Mouse (Mus musculus) embryonic facial prominence, embryonic 13.5 days (tissue): Measurements from ENCODE around the gene Rpl3. TPM values are rescaled to one million over a fixed set of nuclear protein-coding genes. Genes with fewer than 3 reads are reported as not detected.

Experiments
- ATAC-seq: fragments of 200-750 bp; cut with Nextera tagmentation; 2 replicates; pipeline ENCODE4 v1.8.0; 2017; ENCODE audit warnings: low read depth; ENCODE audit not compliant: insufficient number of reproducible peaks, insufficient read depth, low FRiP score, low TSS enrichment
- H3K27ac ChIP-seq: fragments of 300-500 bp; sonication (generic); 2 replicates; pipeline ENCODE4 v1.5.1; 2015; ENCODE audit warnings: moderate library complexity, mild to moderate bottlenecking, inconsistent platforms
- H3K27me3 ChIP-seq: fragments of 300-500 bp; sonication (generic); 2 replicates; pipeline ENCODE4 v1.6.1; 2015; ENCODE audit warnings: mild to moderate bottlenecking, inconsistent platforms
- H3K36me3 ChIP-seq: fragments of 300-500 bp; sonication (generic); 2 replicates; pipeline ENCODE4 v1.6.1; 2015; ENCODE audit warnings: mild to moderate bottlenecking, inconsistent platforms
- H3K4me1 ChIP-seq: fragments of 300-500 bp; sonication (generic); 2 replicates; pipeline ENCODE4 v1.6.1; 2015; ENCODE audit warnings: inconsistent platforms
- H3K4me2 ChIP-seq: fragments of 300-500 bp; sonication (generic); 2 replicates; pipeline ENCODE4 v1.6.1; 2015; ENCODE audit warnings: moderate library complexity, mild to moderate bottlenecking, inconsistent platforms
- H3K4me3 ChIP-seq: fragments of 300-500 bp; sonication (generic); 2 replicates; pipeline ENCODE4 v1.5.1; 2015; ENCODE audit warnings: mild to moderate bottlenecking, inconsistent platforms
- H3K9ac ChIP-seq: fragments of 300-500 bp; sonication (generic); 2 replicates; pipeline ENCODE4 v1.6.1; 2015; ENCODE audit warnings: mild to moderate bottlenecking, inconsistent platforms
- H3K9me3 ChIP-seq: fragments of 300-500 bp; sonication (generic); 2 replicates; pipeline ENCODE4 v1.6.1; 2016; ENCODE audit warnings: inconsistent platforms
- WGBS: fragments of 180-500 bp; shearing (Covaris S2); methylation state at CpG from one replicate; pipeline ENCODE4 v1.1.7; 2015; ENCODE audit warnings: mixed read lengths; 5-methylcytosine and 5-hydroxymethylcytosine counted together
- polyA plus RNA-seq: library from polyadenylated mRNA; unstranded; fragments of >200 nt; fragmentation: Nextera tagmentation; extraction: Ambion mirVana; gene quantifications from 2 replicates; pipeline ENCODE4 v1.2.1, GENCODE M21; 2015

Gene Rpl3
- polyA plus RNA-seq, 1 experiment from 2014 or later = 1,210 TPM

- H3K9me3 ChIP-seq = peaks cover 4% of the 10 kb centered on the region
- WGBS = 100% methylated on average over 2 of the region's 2 CpGs
- H3K4me3 ChIP-seq = no peak overlapping the region
- no peak for ATAC-seq
- no peak overlapping the region for H3K9ac ChIP-seq
- H3K27ac ChIP-seq = no peak overlapping the region
- H3K4me1 ChIP-seq = 0 out of 2 replicates have a peak, but pooled peaks cover 3% of the 10 kb centered on the region
- no peak overlapping the region for H3K4me2 ChIP-seq
- H3K36me3 ChIP-seq = no peaks in the 10 kb centered on the region
- no peaks in the 10 kb centered on the region for H3K27me3 ChIP-seq
Observed at GRCm38 (mm10) chr15:80045749-80046148, 45.9 kb downstream of the Rpl3 start.

DNA sequence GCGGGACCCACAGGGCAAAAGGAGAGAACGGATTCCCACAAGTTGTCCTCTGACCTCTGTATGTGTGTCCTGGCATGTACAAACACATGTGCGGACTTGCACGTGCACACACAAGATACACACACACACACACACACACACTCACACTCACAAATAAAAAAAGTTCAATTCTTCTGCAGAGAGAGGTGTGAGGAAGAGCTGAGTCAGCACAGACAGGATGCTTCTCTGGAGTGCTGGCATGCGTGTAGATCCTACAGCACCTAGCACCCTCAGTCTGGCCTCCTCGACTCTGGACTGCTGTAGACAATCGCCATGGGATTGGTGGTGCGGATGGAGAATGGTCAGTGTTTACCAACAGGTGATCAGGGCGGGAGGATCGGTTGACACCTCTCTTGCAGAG is 47.4 kb downstream of the Rpl3 start:
- H3K4me3 ChIP-seq = no peak overlapping the region
- H3K27me3 ChIP-seq = no peaks in the 10 kb centered on the region
- H3K27ac ChIP-seq = no peak overlapping the region
- H3K4me1 ChIP-seq = no peaks in the 10 kb centered on the region
- H3K9ac ChIP-seq = no peak overlapping the region
- no peak for ATAC-seq
- H3K36me3 ChIP-seq = no peaks in the 10 kb centered on the region
- H3K4me2 ChIP-seq = no peak overlapping the region
- 85% methylated on average over 10 of the region's 10 CpGs for WGBS
- peaks cover 4% of the 10 kb centered on the region for H3K9me3 ChIP-seq

- no peaks in the 10 kb centered on the region for H3K27me3 ChIP-seq
- no peaks in the 10 kb centered on the region for H3K36me3 ChIP-seq
- H3K9ac ChIP-seq = no peak overlapping the region
- peaks cover 4% of the 10 kb centered on the region for H3K9me3 ChIP-seq
- H3K27ac ChIP-seq = no peak overlapping the region
- WGBS = 66% methylated on average over 4 of the region's 4 CpGs
- no peak for ATAC-seq
- no peak overlapping the region for H3K4me2 ChIP-seq
- H3K4me1 ChIP-seq = no peaks in the 10 kb centered on the region
- no peak overlapping the region for H3K4me3 ChIP-seq
Observed at GRCm38 (mm10) chr15:80042152-80042551, 49.5 kb downstream of the Rpl3 start.

- no peak for ATAC-seq
- H3K36me3 ChIP-seq = no peaks in the 10 kb centered on the region
- H3K9ac ChIP-seq = no peak overlapping the region
- no peaks in the 10 kb centered on the region for H3K4me1 ChIP-seq
- H3K27me3 ChIP-seq = no peaks in the 10 kb centered on the region
- H3K9me3 ChIP-seq = no peaks in the 10 kb centered on the region
- WGBS = 93% methylated on average over 2 of the region's 2 CpGs
- no peak overlapping the region for H3K4me3 ChIP-seq
- H3K27ac ChIP-seq = no peak overlapping the region
- H3K4me2 ChIP-seq = no peak overlapping the region
Observed at GRCm38 (mm10) chr15:80038110-80038391, 53.6 kb downstream of the Rpl3 start.

GRCm38 (mm10) chr15:80037255-80038109 is 54.2 kb downstream of the Rpl3 start:
- Histone ChIP-seq H3K4me1 (no peaks in the 10 kb centered on the region), H3K36me3 (no peaks in the 10 kb centered on the region), H3K27ac (no peak overlapping the region), H3K9ac (no peak overlapping the region), H3K4me3 (no peak overlapping the region), H3K27me3 (no peaks in the 10 kb centered on the region), H3K4me2 (no peak overlapping the region), H3K9me3 (no peaks in the 10 kb centered on the region)
- no peak for ATAC-seq
- 82% methylated on average over 11 of the region's 11 CpGs for WGBS

- Histone ChIP-seq H3K9me3 (0 out of 2 replicates have a peak, but pooled peaks cover 4% of the 10 kb centered on the region), H3K27ac (no peak overlapping the region), H3K4me1 (no peaks in the 10 kb centered on the region), H3K9ac (no peak overlapping the region), H3K36me3 (no peaks in the 10 kb centered on the region), H3K4me2 (no peak overlapping the region), H3K27me3 (no peaks in the 10 kb centered on the region), H3K4me3 (no peak overlapping the region)
- 85% methylated on average over 6 of the region's 6 CpGs for WGBS
- no peak for ATAC-seq
Observed at GRCm38 (mm10) chr15:80035341-80035885, 56.3 kb downstream of the Rpl3 start.

DNA sequence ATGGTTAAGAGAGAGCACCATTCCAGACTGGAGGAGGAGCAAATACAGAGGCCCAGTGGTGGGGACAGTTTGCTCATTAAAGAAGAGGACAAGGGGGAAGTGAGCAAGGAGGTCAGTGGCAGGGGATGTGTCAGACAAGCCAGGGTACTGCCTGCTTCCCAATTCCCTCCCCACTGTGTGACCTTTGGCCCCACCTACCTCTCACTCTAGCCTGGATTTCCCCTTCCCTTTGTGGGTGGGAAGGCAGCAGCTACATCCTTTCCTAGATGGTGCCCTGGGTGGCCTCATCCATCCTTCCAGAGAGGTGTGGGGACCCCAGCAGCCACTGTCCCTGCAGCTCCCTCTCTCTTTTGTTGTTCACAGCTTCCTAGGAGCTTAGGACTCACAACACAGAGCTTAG is 56.8 kb downstream of the Rpl3 start:
- no peaks in the 10 kb centered on the region for H3K27me3 ChIP-seq
- no peak overlapping the region for H3K27ac ChIP-seq
- H3K9me3 ChIP-seq = 0 out of 2 replicates have a peak, but pooled peaks cover 4% of the 10 kb centered on the region
- no peaks in the 10 kb centered on the region for H3K4me1 ChIP-seq
- no peak overlapping the region for H3K4me3 ChIP-seq
- no peak overlapping the region for H3K9ac ChIP-seq
- H3K4me2 ChIP-seq = no peak overlapping the region
- ATAC-seq = no peak
- H3K36me3 ChIP-seq = no peaks in the 10 kb centered on the region

GRCm38 (mm10) chr15:80034366-80034765 is 57.3 kb downstream of the Rpl3 start:
- H3K4me3 ChIP-seq = no peak overlapping the region
- ATAC-seq = no peak
- no peak overlapping the region for H3K27ac ChIP-seq
- no peaks in the 10 kb centered on the region for H3K27me3 ChIP-seq
- H3K9me3 ChIP-seq = 0 out of 2 replicates have a peak, but pooled peaks cover 4% of the 10 kb centered on the region
- H3K4me1 ChIP-seq = no peaks in the 10 kb centered on the region
- WGBS = 73% methylated on average over 7 of the region's 7 CpGs
- no peak overlapping the region for H3K4me2 ChIP-seq
- no peak overlapping the region for H3K9ac ChIP-seq
- no peaks in the 10 kb centered on the region for H3K36me3 ChIP-seq

DNA sequence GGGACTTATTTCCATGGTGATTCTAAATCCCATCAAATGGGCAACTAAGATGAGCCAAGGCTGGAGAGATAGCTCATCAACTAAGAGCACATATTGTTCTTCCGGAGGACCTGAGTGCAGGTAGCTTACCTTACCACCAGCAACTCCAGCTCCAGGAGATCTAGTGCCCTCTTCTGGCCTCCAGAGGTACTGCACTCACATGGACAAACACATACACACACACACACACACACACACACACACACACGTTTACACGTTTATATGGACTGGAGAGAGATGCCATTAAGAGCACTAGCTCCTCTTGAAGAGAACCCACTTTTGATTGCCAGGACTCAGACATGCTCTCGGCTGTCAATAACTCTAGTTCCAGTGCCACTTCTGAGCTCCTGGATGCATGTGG is 60.5 kb downstream of the Rpl3 start:
- WGBS = 83% methylated on average over 4 of the region's 4 CpGs
- peaks cover 7% of the 10 kb centered on the region for H3K4me1 ChIP-seq
- 0 out of 2 replicates have a peak, but pooled peaks cover 4% of the 10 kb centered on the region for H3K9me3 ChIP-seq
- no peak for ATAC-seq
- H3K36me3 ChIP-seq = no peaks in the 10 kb centered on the region
- no peaks in the 10 kb centered on the region for H3K27me3 ChIP-seq
- no peak overlapping the region for H3K4me3 ChIP-seq
- no peak overlapping the region for H3K9ac ChIP-seq
- no peak overlapping the region for H3K27ac ChIP-seq
- H3K4me2 ChIP-seq = no peak overlapping the region

DNA sequence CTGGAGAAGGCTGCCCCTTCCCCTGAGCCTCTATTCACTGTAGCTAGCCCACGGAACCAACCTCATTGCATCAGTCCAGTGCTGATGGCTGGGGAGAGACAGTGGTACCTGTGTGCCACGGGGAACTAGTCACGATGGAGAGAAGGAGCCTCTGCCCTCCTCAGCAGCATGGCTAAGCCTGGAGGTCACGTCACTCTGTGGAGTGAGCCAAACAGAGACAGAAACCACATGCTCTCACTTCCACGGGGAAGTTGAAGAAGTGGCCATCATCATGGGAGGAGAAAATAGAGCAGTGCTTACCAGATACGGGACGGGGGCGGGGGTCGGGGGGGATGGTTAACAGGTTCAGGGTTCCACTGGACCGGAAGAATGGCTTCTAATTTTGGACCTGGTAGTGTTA is 61.3 kb downstream of the Rpl3 start:
- Histone ChIP-seq H3K4me3 (no peak overlapping the region), H3K4me2 (no peak overlapping the region), H3K9me3 (0 out of 2 replicates have a peak, but pooled peaks cover 4% of the 10 kb centered on the region), H3K27ac (no peak overlapping the region), H3K27me3 (no peaks in the 10 kb centered on the region), H3K36me3 (no peaks in the 10 kb centered on the region), H3K9ac (no peak overlapping the region), H3K4me1 (peaks cover 7% of the 10 kb centered on the region)
- WGBS = 92% methylated on average over 10 of the region's 10 CpGs
- no peak for ATAC-seq

GRCm38 (mm10) chr15:80028862-80029261 is 62.8 kb downstream of the Rpl3 start:
- 74% methylated on average over 5 of the region's 5 CpGs for WGBS
- no peak overlapping the region for H3K4me2 ChIP-seq
- no peak overlapping the region for H3K9ac ChIP-seq
- no peaks in the 10 kb centered on the region for H3K27me3 ChIP-seq
- no peak overlapping the region for H3K27ac ChIP-seq
- ATAC-seq = no peak
- peaks cover 20% of the 10 kb centered on the region for H3K4me1 ChIP-seq
- H3K36me3 ChIP-seq = no peaks in the 10 kb centered on the region
- H3K9me3 ChIP-seq = 0 out of 2 replicates have a peak, but pooled peaks cover 4% of the 10 kb centered on the region
- H3K4me3 ChIP-seq = no peak overlapping the region
